Mouse (Mus musculus): ENCODE results near the gene Map3k7.

DNA sequence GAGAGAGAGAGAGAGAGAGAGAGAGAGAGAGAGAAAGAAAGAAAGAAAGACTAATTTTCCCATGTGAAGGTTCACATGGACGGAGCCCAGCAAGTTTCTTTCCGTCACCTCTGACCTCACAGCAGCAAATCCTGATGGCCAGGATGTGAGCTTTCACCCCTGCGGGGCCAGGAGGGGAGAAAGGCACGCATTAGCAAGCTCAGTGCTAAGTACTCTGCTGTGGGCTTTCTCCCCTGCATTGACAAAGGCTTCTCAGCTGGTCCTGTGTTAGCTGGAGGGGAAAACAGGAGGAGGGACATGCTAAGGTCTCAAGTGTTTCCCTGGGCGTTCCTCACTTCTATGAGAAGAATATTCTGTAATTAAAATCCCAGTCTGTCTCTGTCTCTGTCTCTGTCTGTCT is 81.3 kb downstream of the Map3k7 start:
- no peak for TF ChIP-seq POLR2A (IDR thresholded peaks at IDR 0.05; ENCODE audit: low read depth, low read length)
- TF ChIP-seq CTCF (IDR thresholded peaks at IDR 0.05; ENCODE audit: extremely low read depth, insufficient read depth, insufficient read length, insufficient replicate concordance): no peak

Measured in spleen, adult 2 months (tissue).